ENCODE assay signal across 14 mouse cellular contexts in genomic region chr17:85870406-85870805, GRCm38 (mm10).
A peak's percentile ranks its signal among the peaks of the same experiment; 100 is the strongest.
DNase-seq lines count a peak whose midpoint lies in the region; ATAC-seq lines count a peak whose summit lies in the region.
"Had no signal": no experiment of that assay in that cellular context is flagged by ENCODE, and none has a peak within 500 bp of the region (broad histone marks: within the 10 kb centered on the region; RNA-seq: fewer than 3 reads in every experiment).

No protein-coding gene starts in this region.

- 27% methylated on average over 8 of the region's 8 CpGs for WGBS in kidney, embryonic 16.5 days
- 12% methylated on average over 8 of the region's 8 CpGs for WGBS in embryonic facial prominence, embryonic 11.5 days
- WGBS in limb, embryonic 13.5 days: 32% methylated on average over 8 of the region's 8 CpGs

- peaks cover 40% of the 10 kb centered on the region for H3K4me1 ChIP-seq in kidney, embryonic 16.5 days (ENCODE audit: insufficient read depth, low read length)
- peaks cover 4% of the 10 kb centered on the region for H3K4me1 ChIP-seq in embryonic facial prominence, embryonic 11.5 days (ENCODE audit: control insufficient read depth, insufficient read depth, low read length)
- peaks cover 63% of the 10 kb centered on the region for H3K4me1 ChIP-seq in limb, embryonic 13.5 days

- H3K9ac ChIP-seq in kidney, embryonic 16.5 days (replicated peaks; ENCODE audit: low read length): no peak overlapping the region
- no peak overlapping the region for H3K9ac ChIP-seq in embryonic facial prominence, embryonic 11.5 days (replicated peaks; ENCODE audit: low read length)
- H3K9ac ChIP-seq in limb, embryonic 13.5 days: peak overlapping the region; percentile 35; the same call in 1 of the 2 replicates
- H3K9ac ChIP-seq: heart, embryonic 13.5 days; intestine, embryonic 15.5 days; midbrain, embryonic 15.5 days had no signal

- H3K9me3 ChIP-seq in kidney, embryonic 16.5 days (ENCODE audit: low read length): no peaks in the 10 kb centered on the region
- H3K9me3 ChIP-seq in embryonic facial prominence, embryonic 11.5 days (replicated peaks; ENCODE audit: control insufficient read depth, low read length): no peaks in the 10 kb centered on the region
- no peaks in the 10 kb centered on the region for H3K9me3 ChIP-seq in limb, embryonic 13.5 days
- H3K9me3 ChIP-seq: heart, embryonic 13.5 days; intestine, embryonic 15.5 days; midbrain, embryonic 15.5 days had no signal

- no peak overlapping the region for H3K4me3 ChIP-seq in kidney, embryonic 16.5 days (ENCODE audit: low read length)
- H3K4me3 ChIP-seq in embryonic facial prominence, embryonic 11.5 days (ENCODE audit: low read depth, low read length): no peak overlapping the region
- no peak overlapping the region for H3K4me3 ChIP-seq in limb, embryonic 13.5 days
- H3K4me3 ChIP-seq: heart, embryonic 13.5 days; intestine, embryonic 15.5 days; midbrain, embryonic 15.5 days had no signal

- no peak overlapping the region for H3K4me2 ChIP-seq in kidney, embryonic 16.5 days (replicated peaks; ENCODE audit: low read depth, low read length)
- H3K4me2 ChIP-seq in embryonic facial prominence, embryonic 11.5 days (ENCODE audit: low read depth, low read length): no peak overlapping the region
- no peak overlapping the region for H3K4me2 ChIP-seq in limb, embryonic 13.5 days (replicated peaks)
- H3K4me2 ChIP-seq: heart, embryonic 13.5 days; intestine, embryonic 15.5 days; midbrain, embryonic 15.5 days had no signal

- ATAC-seq in kidney, embryonic 16.5 days (ENCODE audit: low FRiP score, low TSS enrichment): no peak
- 0 out of 2 replicates have a peak, but pooled peaks have one; percentile 11 for ATAC-seq in embryonic facial prominence, embryonic 11.5 days (replicated peaks; ENCODE audit: insufficient number of reproducible peaks, low FRiP score, low TSS enrichment, low read depth)
- ATAC-seq in limb, embryonic 13.5 days (ENCODE audit: low FRiP score, low read depth): no peak
- ATAC-seq: intestine, embryonic 15.5 days; midbrain, embryonic 15.5 days had no signal

- peaks cover 25% of the 10 kb centered on the region for H3K27me3 ChIP-seq in kidney, embryonic 16.5 days (ENCODE audit: insufficient read depth, low read length)
- no peaks in the 10 kb centered on the region for H3K27me3 ChIP-seq in embryonic facial prominence, embryonic 11.5 days (ENCODE audit: control insufficient read depth, insufficient read depth, low read length)
- H3K27me3 ChIP-seq in limb, embryonic 13.5 days: peaks cover 54% of the 10 kb centered on the region

- H3K27ac ChIP-seq in kidney, embryonic 16.5 days (ENCODE audit: low read length): peak overlapping the region; percentile 66
- peak overlapping the region; percentile 77 for H3K27ac ChIP-seq in embryonic facial prominence, embryonic 11.5 days (replicated peaks; ENCODE audit: low read depth, low read length)
- H3K27ac ChIP-seq in limb, embryonic 13.5 days: peak overlapping the region; percentile 85; the same call in 1 of the 2 replicates
- H3K27ac ChIP-seq: intestine, embryonic 15.5 days; macrophage; midbrain, embryonic 15.5 days had no signal

- no peaks in the 10 kb centered on the region for H3K36me3 ChIP-seq in kidney, embryonic 16.5 days (ENCODE audit: insufficient read depth, low read length)
- no peaks in the 10 kb centered on the region for H3K36me3 ChIP-seq in embryonic facial prominence, embryonic 11.5 days (replicated peaks; ENCODE audit: control insufficient read depth, insufficient read depth, low read depth, low read length)
- no peaks in the 10 kb centered on the region for H3K36me3 ChIP-seq in limb, embryonic 13.5 days
- H3K36me3 ChIP-seq: heart, embryonic 13.5 days; intestine, embryonic 15.5 days; midbrain, embryonic 15.5 days had no signal

- DNase-seq in kidney, postnatal 25 days: no peak
- DNase-seq in embryonic facial prominence, embryonic 11.5 days (ENCODE audit: low spot score): peak; percentile 83
- DNase-seq in lung, postnatal 36 days: peak; percentile 45
- DNase-seq in cerebellum, postnatal 14 days: no peak
- DNase-seq in thymus, postnatal 14 days: no peak
- no peak for DNase-seq in thymus, adult 18-20 months
- DNase-seq: cerebellum, adult 11 months; right cerebral cortex, postnatal 25 days had no signal

Comparison
In these comparisons a context has a peak if more than half of its experiments do, and no peak if none do; other contexts are left out.
1. DNase-seq: peak in embryonic facial prominence, embryonic 11.5 days (single experiment) and lung, postnatal 36 days (single experiment); none in kidney, postnatal 25 days (0 of 2), cerebellum, postnatal 14 days (0 of 2), thymus, postnatal 14 days (single experiment) and thymus, adult 18-20 months (0 of 2).
2. Peak in every context shown above with its lines, with median percentiles within 50 percentile points of each other: H3K27ac ChIP-seq.